Mouse (Mus musculus): ENCODE data around the gene Fmnl1.

DNA sequence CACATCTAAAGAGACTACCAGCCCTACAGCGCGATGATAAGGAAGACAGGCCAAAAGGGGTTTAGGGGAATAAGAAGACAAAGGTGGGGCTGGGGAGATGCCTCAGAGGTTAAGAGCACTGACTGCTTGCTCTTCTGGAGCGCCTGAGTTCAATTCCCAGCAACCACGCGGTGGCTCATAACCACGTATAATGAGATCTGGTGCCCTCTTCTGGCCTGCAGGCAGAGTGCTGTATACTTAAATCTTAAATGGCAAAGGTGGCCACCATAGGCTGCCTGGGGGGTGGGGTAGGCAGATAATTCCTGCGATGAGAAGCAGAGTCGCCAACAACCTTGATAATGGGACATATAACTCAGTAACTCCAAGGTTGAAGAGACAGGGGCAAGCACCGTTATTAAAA is 66.8 kb downstream of the Fmnl1 start:
- TF ChIP-seq CTCF (conservative IDR thresholded peaks at IDR 0.05; ENCODE audit: low read length) (peak; percentile 38), POU5F1 (IDR thresholded peaks at IDR 0.05; ENCODE audit: borderline replicate concordance, low read length) (no peak)

All from E14TG2a.4 (cell line).